Mouse (Mus musculus) small intestine, adult 2 months (tissue): ENCODE data around the gene Phf5a.

Source experiments
- CTCF ChIP-seq: fragments of 200-500 bp; IDR thresholded peaks from 2 replicates; pipeline ENCODE4 v1.5.1; 2012; ENCODE audit warnings: low read depth, mild to moderate bottlenecking, control low read depth, inconsistent platforms, low read length, moderate library complexity, mixed read lengths; ENCODE audit not compliant: insufficient replicate concordance, insufficient read length; ENCODE audit errors: extremely low read depth
- POLR2A ChIP-seq: fragments of 200-500 bp; IDR thresholded peaks from 2 replicates; pipeline ENCODE4 v1.6.1; 2012; ENCODE audit warnings: low read depth, mild to moderate bottlenecking, control low read depth, inconsistent platforms, low read length, moderate library complexity

- no peak for TF ChIP-seq CTCF
- TF ChIP-seq POLR2A: no peak
Observed at GRCm38 (mm10) chr15:81818404-81818803, 53.3 kb downstream of the Phf5a start.
